Mouse (Mus musculus) midbrain, embryonic 13.5 days (tissue): ENCODE data around the gene N4bp2. TPM values are rescaled to one million over a fixed set of nuclear protein-coding genes. Genes with fewer than 3 reads are reported as not detected.

ENCODE experiments used
- ATAC-seq: fragments of 200-750 bp; cut with Nextera tagmentation; 2 replicates; pipeline ENCODE4 v1.8.0; 2017; ENCODE audit warnings: mild to moderate bottlenecking, moderate TSS enrichment, moderate library complexity
- H3K27ac ChIP-seq: fragments of 300-500 bp; sonication (generic); 2 replicates; pipeline ENCODE4 v1.5.1; 2015; ENCODE audit warnings: inconsistent platforms, mild to moderate bottlenecking, moderate library complexity
- H3K27me3 ChIP-seq: fragments of 300-500 bp; sonication (generic); 2 replicates; pipeline ENCODE4 v1.6.1; 2015; ENCODE audit warnings: mild to moderate bottlenecking, inconsistent platforms
- H3K36me3 ChIP-seq: fragments of 300-500 bp; sonication (generic); 2 replicates; pipeline ENCODE4 v1.6.1; 2015; ENCODE audit warnings: mild to moderate bottlenecking, inconsistent platforms
- H3K4me1 ChIP-seq: fragments of 300-500 bp; sonication (generic); replicated peaks from 2 replicates; pipeline ENCODE4 v1.6.1; 2015; ENCODE audit warnings: inconsistent platforms
- H3K4me2 ChIP-seq: fragments of 300-500 bp; sonication (generic); replicated peaks from 2 replicates; pipeline ENCODE4 v1.6.1; 2015; ENCODE audit warnings: moderate library complexity, mild to moderate bottlenecking, inconsistent platforms
- H3K4me3 ChIP-seq: fragments of 300-500 bp; sonication (generic); replicated peaks from 2 replicates; pipeline ENCODE4 v1.5.1; 2015; ENCODE audit warnings: mild to moderate bottlenecking, inconsistent platforms
- H3K9ac ChIP-seq: fragments of 300-500 bp; sonication (generic); replicated peaks from 2 replicates; pipeline ENCODE4 v1.6.1; 2015; ENCODE audit warnings: mild to moderate bottlenecking, inconsistent platforms
- H3K9me3 ChIP-seq: fragments of 300-500 bp; sonication (generic); 2 replicates; pipeline ENCODE4 v1.6.1; 2016; ENCODE audit warnings: mild to moderate bottlenecking, inconsistent platforms
- WGBS: fragments of 180-500 bp; shearing (Covaris S2); methylation state at CpG from one replicate; pipeline ENCODE4 v1.1.7; 2015; 5-methylcytosine and 5-hydroxymethylcytosine counted together
- polyA plus RNA-seq: library from polyadenylated mRNA; unstranded; fragments of >200 nt; fragmentation: Nextera tagmentation; extraction: Ambion mirVana; gene quantifications from 2 replicates; pipeline ENCODE4 v1.2.1, GENCODE M21; 2015

The N4bp2 gene
- polyA plus RNA-seq, 1 experiment from 2014 or later = 27.0 TPM

GRCm38 (mm10) chr5:65794202-65794601 is 30.9 kb downstream of the N4bp2 start:
- Histone ChIP-seq H3K36me3 (peaks cover 52% of the 10 kb centered on the region), H3K9ac (no peak overlapping the region), H3K9me3 (no peaks in the 10 kb centered on the region), H3K27me3 (no peaks in the 10 kb centered on the region), H3K4me1 (no peaks in the 10 kb centered on the region), H3K27ac (no peak overlapping the region), H3K4me3 (no peak overlapping the region), H3K4me2 (no peak overlapping the region)
- WGBS = 96% methylated on average over 3 of the region's 3 CpGs
- ATAC-seq = no peak

- WGBS = 89% methylated on average over 3 of the region's 3 CpGs
- Histone ChIP-seq H3K27ac (no peak overlapping the region), H3K27me3 (no peaks in the 10 kb centered on the region), H3K9ac (no peak overlapping the region), H3K4me2 (no peak overlapping the region), H3K4me3 (no peak overlapping the region), H3K36me3 (peaks cover 52% of the 10 kb centered on the region), H3K4me1 (no peaks in the 10 kb centered on the region), H3K9me3 (no peaks in the 10 kb centered on the region)
- no peak for ATAC-seq
Observed at GRCm38 (mm10) chr5:65794702-65795101, 31.4 kb downstream of the N4bp2 start.

DNA sequence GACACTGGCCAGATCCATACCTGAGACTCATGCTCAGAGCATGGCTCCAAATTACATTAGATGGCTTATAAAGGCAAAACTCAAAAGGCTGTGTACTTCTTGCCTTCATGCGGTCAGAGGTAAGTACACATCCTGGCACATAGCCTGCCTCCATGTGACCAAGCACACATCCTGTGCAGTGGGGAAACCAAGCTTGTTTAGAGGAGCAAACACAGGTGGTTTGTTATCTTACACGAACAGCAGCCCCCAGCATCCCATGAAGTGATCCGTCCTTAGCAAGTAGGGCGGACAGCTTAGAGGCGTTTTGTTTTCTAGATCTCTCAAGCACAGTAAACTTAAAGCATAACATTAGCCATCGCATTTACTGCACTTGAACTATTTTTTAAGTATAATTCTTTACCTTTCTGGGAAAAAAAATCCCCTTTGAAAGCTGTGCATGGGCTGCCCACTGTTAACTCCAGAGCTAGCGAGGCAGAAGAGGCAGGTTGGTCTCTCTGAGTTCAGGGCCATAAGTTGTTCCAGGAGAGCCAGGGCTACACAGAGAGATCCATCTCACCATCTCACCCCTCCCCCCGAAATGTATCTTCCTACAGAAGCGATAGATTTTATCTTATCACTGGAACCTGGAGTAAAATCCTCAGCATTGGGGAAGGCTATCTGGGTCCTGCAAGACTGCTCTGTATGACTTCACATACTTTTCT is 32.1 kb downstream of the N4bp2 start:
- Histone ChIP-seq H3K4me1 (no peaks in the 10 kb centered on the region), H3K4me3 (no peak overlapping the region), H3K4me2 (no peak overlapping the region), H3K36me3 (peaks cover 50% of the 10 kb centered on the region), H3K27ac (no peak overlapping the region), H3K9ac (no peak overlapping the region), H3K9me3 (no peaks in the 10 kb centered on the region), H3K27me3 (no peaks in the 10 kb centered on the region)
- WGBS = 97% methylated on average over 9 of the region's 9 CpGs
- no peak for ATAC-seq

GRCm38 (mm10) chr5:65795994-65796298 is 32.6 kb downstream of the N4bp2 start:
- no peaks in the 10 kb centered on the region for H3K4me1 ChIP-seq
- H3K9ac ChIP-seq = no peak overlapping the region
- H3K4me2 ChIP-seq = no peak overlapping the region
- WGBS = 84% methylated on average over 1 of the region's 1 CpGs
- H3K27me3 ChIP-seq = no peaks in the 10 kb centered on the region
- H3K36me3 ChIP-seq = peaks cover 47% of the 10 kb centered on the region
- no peak for ATAC-seq
- H3K4me3 ChIP-seq = no peak overlapping the region
- H3K27ac ChIP-seq = no peak overlapping the region
- no peaks in the 10 kb centered on the region for H3K9me3 ChIP-seq

- H3K36me3 ChIP-seq = peaks cover 61% of the 10 kb centered on the region
- no peaks in the 10 kb centered on the region for H3K4me1 ChIP-seq
- ATAC-seq = no peak
- no peak overlapping the region for H3K4me3 ChIP-seq
- no peak overlapping the region for H3K9ac ChIP-seq
- 78% methylated on average over 5 of the region's 5 CpGs for WGBS
- no peaks in the 10 kb centered on the region for H3K27me3 ChIP-seq
- H3K4me2 ChIP-seq = no peak overlapping the region
- no peaks in the 10 kb centered on the region for H3K9me3 ChIP-seq
- H3K27ac ChIP-seq = no peak overlapping the region
Observed at GRCm38 (mm10) chr5:65823601-65824133, 60.3 kb downstream of the N4bp2 start.

DNA sequence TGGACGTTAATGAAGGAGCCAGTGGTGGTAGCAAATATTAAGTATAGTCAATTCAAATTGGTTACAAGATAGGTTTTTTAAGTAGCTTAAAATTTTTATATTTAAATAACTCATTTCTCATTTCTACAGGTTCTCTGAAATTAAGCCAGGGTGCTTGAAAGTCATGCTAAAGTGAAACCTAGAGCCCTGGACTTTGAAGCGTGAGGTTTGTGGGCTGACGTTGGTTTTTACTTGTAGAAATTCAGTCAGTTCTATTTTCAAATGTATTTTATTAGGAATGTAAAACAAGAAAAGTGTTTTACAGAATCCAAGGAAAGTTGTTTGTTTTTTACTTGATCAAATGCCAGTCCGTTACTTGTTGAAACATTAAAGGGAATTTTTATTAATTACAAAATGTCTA is 63.2 kb downstream of the N4bp2 start:
- Histone ChIP-seq H3K9me3 (no peaks in the 10 kb centered on the region), H3K27me3 (no peaks in the 10 kb centered on the region), H3K4me1 (no peaks in the 10 kb centered on the region), H3K4me3 (no peak overlapping the region), H3K9ac (no peak overlapping the region), H3K27ac (no peak overlapping the region), H3K36me3 (peaks cover 49% of the 10 kb centered on the region), H3K4me2 (no peak overlapping the region)
- ATAC-seq = no peak
- 96% methylated on average over 4 of the region's 4 CpGs for WGBS

DNA sequence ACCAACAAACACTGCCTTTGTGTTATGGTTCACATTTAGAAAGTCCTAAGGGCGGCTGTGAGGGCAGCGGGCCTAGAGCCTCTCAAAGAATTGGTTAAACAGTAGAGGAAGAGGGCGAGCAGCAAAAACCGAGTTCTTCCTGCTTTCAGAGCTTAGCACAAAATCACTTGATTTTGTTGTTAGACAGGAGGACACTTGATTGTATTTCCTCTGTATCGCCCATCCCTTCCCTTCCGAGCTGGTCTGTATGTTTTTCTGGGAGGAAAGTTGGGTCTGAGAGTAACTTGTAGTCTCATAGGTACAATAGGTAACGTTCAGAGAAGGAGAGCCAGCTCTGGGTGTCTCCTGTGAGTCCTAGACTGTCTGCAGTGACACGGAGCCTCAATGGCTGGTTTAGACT is 63.8 kb downstream of the N4bp2 start:
- Histone ChIP-seq H3K27me3 (no peaks in the 10 kb centered on the region), H3K9ac (no peak overlapping the region), H3K4me1 (no peaks in the 10 kb centered on the region), H3K9me3 (no peaks in the 10 kb centered on the region), H3K27ac (no peak overlapping the region), H3K36me3 (peaks cover 43% of the 10 kb centered on the region), H3K4me2 (no peak overlapping the region), H3K4me3 (no peak overlapping the region)
- 92% methylated on average over 8 of the region's 8 CpGs for WGBS
- ATAC-seq = no peak

GRCm38 (mm10) chr5:65828261-65828660 is 64.9 kb downstream of the N4bp2 start:
- H3K27ac ChIP-seq = no peak overlapping the region
- H3K9me3 ChIP-seq = no peaks in the 10 kb centered on the region
- H3K27me3 ChIP-seq = no peaks in the 10 kb centered on the region
- ATAC-seq = no peak
- no peak overlapping the region for H3K4me3 ChIP-seq
- peaks cover 35% of the 10 kb centered on the region for H3K36me3 ChIP-seq
- H3K4me1 ChIP-seq = no peaks in the 10 kb centered on the region
- H3K4me2 ChIP-seq = no peak overlapping the region
- H3K9ac ChIP-seq = no peak overlapping the region
- WGBS = 98% methylated on average over 5 of the region's 5 CpGs

DNA sequence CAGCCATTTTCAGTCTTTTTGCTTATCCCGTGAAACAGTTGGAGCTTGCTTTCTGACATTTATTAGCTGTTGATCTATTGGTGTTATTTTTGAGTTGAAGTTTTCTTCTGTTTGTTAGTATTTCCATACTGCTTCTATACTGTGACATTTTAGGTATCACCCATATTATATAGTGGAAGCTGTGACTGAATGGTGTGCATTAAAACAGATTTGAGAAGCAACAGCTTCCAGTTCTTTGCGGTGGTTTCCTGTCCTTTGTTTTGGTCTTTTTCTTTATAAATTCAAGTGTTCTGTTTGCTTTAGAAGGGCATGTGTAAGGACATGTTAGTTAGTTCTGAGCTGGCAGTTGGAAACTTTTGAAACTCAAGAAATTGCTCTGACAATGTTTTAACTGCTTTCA is 65.7 kb downstream of the N4bp2 start:
- H3K4me3 ChIP-seq = no peak overlapping the region
- WGBS = 81% methylated on average over 2 of the region's 2 CpGs
- no peaks in the 10 kb centered on the region for H3K27me3 ChIP-seq
- no peaks in the 10 kb centered on the region for H3K9me3 ChIP-seq
- no peak for ATAC-seq
- H3K4me1 ChIP-seq = no peaks in the 10 kb centered on the region
- H3K27ac ChIP-seq = no peak overlapping the region
- H3K4me2 ChIP-seq = no peak overlapping the region
- H3K36me3 ChIP-seq = peaks cover 33% of the 10 kb centered on the region
- no peak overlapping the region for H3K9ac ChIP-seq

DNA sequence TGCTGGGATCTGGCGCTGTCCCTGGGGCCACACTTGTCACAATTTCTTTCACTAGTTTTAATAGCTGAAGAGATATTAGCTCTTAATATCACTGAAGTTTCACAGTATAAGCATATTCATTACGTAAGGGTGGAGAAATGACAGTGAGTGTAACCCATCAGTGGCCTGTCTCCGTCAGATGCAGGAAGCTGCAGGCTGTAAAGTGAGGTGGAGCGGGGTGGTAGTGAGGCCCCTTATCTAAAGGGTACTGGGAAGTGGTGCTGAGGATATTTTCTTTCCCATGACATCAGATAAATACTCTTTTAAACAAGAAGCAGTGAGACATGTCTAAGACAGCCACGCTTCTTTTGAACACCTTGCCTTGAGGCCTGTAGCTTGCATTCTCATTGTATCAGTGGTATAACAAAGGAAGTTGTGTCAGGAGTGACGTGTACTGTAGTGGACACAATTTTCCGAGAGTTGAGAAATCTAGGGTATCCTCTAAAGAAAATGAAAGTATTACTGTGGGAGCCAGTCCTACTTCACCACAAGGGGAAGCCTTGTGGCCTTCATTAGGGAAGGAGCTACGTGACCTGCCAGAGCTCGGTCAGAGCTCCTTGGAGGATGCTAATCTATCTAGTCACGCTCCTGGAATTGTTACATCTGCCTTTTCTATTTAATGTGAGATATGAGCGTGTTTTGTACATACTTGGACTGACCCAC is 68.7 kb downstream of the N4bp2 start:
- H3K9me3 ChIP-seq = no peaks in the 10 kb centered on the region
- WGBS = 89% methylated on average over 11 of the region's 11 CpGs
- no peak for ATAC-seq

DNA sequence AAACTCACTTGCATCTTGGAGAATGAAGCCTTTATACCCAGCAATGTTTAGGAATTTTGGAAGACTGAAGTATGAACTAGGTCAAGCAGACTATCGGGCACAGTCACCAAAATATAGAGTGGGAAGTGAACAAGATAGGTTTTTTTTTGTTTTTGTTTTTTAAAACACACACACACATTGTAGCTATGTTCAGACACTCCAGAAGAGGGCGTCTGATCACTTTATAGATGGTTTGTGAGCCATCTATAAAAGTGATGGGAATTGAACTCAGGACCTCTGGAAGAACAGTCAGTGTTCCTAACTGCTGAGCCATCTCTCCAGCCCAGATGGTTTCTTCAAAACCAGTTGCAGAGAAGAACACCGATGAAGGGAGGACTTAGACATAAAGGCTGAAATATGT is 69.8 kb downstream of the N4bp2 start:
- Histone ChIP-seq H3K4me2 (no peak overlapping the region), H3K27me3 (no peaks in the 10 kb centered on the region), H3K36me3 (peaks cover 8% of the 10 kb centered on the region; the same call in 1 of the 2 replicates), H3K4me3 (no peak overlapping the region), H3K27ac (no peak overlapping the region), H3K9me3 (no peaks in the 10 kb centered on the region), H3K9ac (no peak overlapping the region), H3K4me1 (no peaks in the 10 kb centered on the region)
- no peak for ATAC-seq
- 86% methylated on average over 3 of the region's 3 CpGs for WGBS

More for the DNA sequence above, 68.7 kb downstream of the N4bp2 start:
- no peak overlapping the region for H3K27ac ChIP-seq
- peaks cover 12% of the 10 kb centered on the region for H3K36me3 ChIP-seq
- no peaks in the 10 kb centered on the region for H3K27me3 ChIP-seq
- no peak overlapping the region for H3K4me2 ChIP-seq
- H3K4me3 ChIP-seq = no peak overlapping the region
- no peak overlapping the region for H3K9ac ChIP-seq
- no peaks in the 10 kb centered on the region for H3K4me1 ChIP-seq

GRCm38 (mm10) chr5:65833766-65834498 is 70.6 kb downstream of the N4bp2 start:
- 90% methylated on average over 8 of the region's 8 CpGs for WGBS
- H3K4me3 ChIP-seq = no peak overlapping the region
- no peaks in the 10 kb centered on the region for H3K4me1 ChIP-seq
- H3K9ac ChIP-seq = no peak overlapping the region
- H3K4me2 ChIP-seq = no peak overlapping the region
- no peaks in the 10 kb centered on the region for H3K9me3 ChIP-seq
- no peaks in the 10 kb centered on the region for H3K27me3 ChIP-seq
- 0 out of 2 replicates have a peak, but pooled peaks cover 4% of the 10 kb centered on the region for H3K36me3 ChIP-seq
- H3K27ac ChIP-seq = no peak overlapping the region
- ATAC-seq = no peak
